Mouse (Mus musculus) c-Kit-positive CD71-negative TER-119-negative erythroid progenitor cells, embryonic 14.5 days (primary cell): ENCODE data around the gene 4930583I09Rik.

ENCODE experiments used
- DNase-seq: peaks from one replicate; pipeline ENCODE4 v3.0.0-alpha.2; 2013; ENCODE audit warnings: low read depth

Gene 4930583I09Rik

GRCm38 (mm10) chr17:64835928-64836327, at the start of gene 4930583I09Rik:
4930583I09Rik (minus strand) TSS chr17:64836071.
- no peak for DNase-seq

- DNase-seq = no peak
These were observed 40.2 kb upstream of the 4930583I09Rik start for GRCm38 (mm10) chr17:64876111-64876510.

- peak; percentile 14 for DNase-seq
These were observed 37.8 kb upstream of the 4930583I09Rik start for GRCm38 (mm10) chr17:64873651-64874072.

GRCm38 (mm10) chr17:64863817-64864216, 27.9 kb upstream of the 4930583I09Rik start:
- no peak for DNase-seq

GRCm38 (mm10) chr17:64860963-64861362, 25.1 kb upstream of the 4930583I09Rik start:
- no peak for DNase-seq

GRCm38 (mm10) chr17:64858848-64859247, 23.0 kb upstream of the 4930583I09Rik start:
- DNase-seq = peak; percentile 16

- DNase-seq = no peak
These were observed 12.2 kb upstream of the 4930583I09Rik start for GRCm38 (mm10) chr17:64848031-64848430.

- DNase-seq = no peak
These were observed 10.8 kb upstream of the 4930583I09Rik start for GRCm38 (mm10) chr17:64846654-64847053.

- no peak for DNase-seq
These were observed 1.0 kb upstream of the 4930583I09Rik start for GRCm38 (mm10) chr17:64836892-64837291.

- DNase-seq = no peak
These were observed 481 bp upstream of the 4930583I09Rik start for GRCm38 (mm10) chr17:64836352-64836751.

GRCm38 (mm10) chr17:64833906-64834490, 1.9 kb downstream of the 4930583I09Rik start:
- DNase-seq = no peak

- no peak for DNase-seq
These were observed 2.8 kb downstream of the 4930583I09Rik start for GRCm38 (mm10) chr17:64833071-64833470.

GRCm38 (mm10) chr17:64827482-64827881, 8.4 kb downstream of the 4930583I09Rik start:
- DNase-seq = no peak

- DNase-seq = no peak
These were observed 9.0 kb downstream of the 4930583I09Rik start for GRCm38 (mm10) chr17:64826843-64827242.

GRCm38 (mm10) chr17:64822561-64822960, 13.3 kb downstream of the 4930583I09Rik start:
- no peak for DNase-seq

GRCm38 (mm10) chr17:64820841-64821593, 14.9 kb downstream of the 4930583I09Rik start:
- DNase-seq = peak; percentile 10

- no peak for DNase-seq
These were observed 19.6 kb downstream of the 4930583I09Rik start for GRCm38 (mm10) chr17:64816298-64816697.

- DNase-seq = no peak
These were observed 20.1 kb downstream of the 4930583I09Rik start for GRCm38 (mm10) chr17:64815806-64816205.

GRCm38 (mm10) chr17:64813568-64813967, 22.3 kb downstream of the 4930583I09Rik start:
- no peak for DNase-seq

- DNase-seq = no peak
These were observed 29.8 kb downstream of the 4930583I09Rik start for GRCm38 (mm10) chr17:64806035-64806589.

- no peak for DNase-seq
These were observed 31.3 kb downstream of the 4930583I09Rik start for GRCm38 (mm10) chr17:64804375-64805124.

GRCm38 (mm10) chr17:64802956-64803275, 33.0 kb downstream of the 4930583I09Rik start:
- no peak for DNase-seq
